Mouse (Mus musculus) macrophage (primary cell): ENCODE data around the gene Smyd4. TPM values are rescaled to one million over a fixed set of nuclear protein-coding genes. Genes with fewer than 3 reads are reported as not detected.
"Not testable (repeated sequence)": the region's sequence is repeated elsewhere in the genome, so short reads cannot be mapped to it uniquely, and the experiment has no call there.

Source experiments
- H3K27ac ChIP-seq: fragments of 350-480 bp; formaldehyde crosslinking; 2 replicates; pipeline ENCODE4 v1.9.0; 2021
- H3K36me3 ChIP-seq: fragments of 350-480 bp; formaldehyde crosslinking; 2 replicates; pipeline ENCODE4 v1.9.0; 2021; ENCODE audit errors: inconsistent target
- H3K4me3 ChIP-seq: fragments of 350-480 bp; formaldehyde crosslinking; 2 replicates; pipeline ENCODE4 v1.9.0; 2021; ENCODE audit errors: inconsistent target
- H3K79me2 ChIP-seq: fragments of 350-480 bp; formaldehyde crosslinking; 2 replicates; pipeline ENCODE4 v1.9.0; 2021; ENCODE audit errors: inconsistent target
- WGBS: methylation state at CpG from one replicate; pipeline ENCODE4 v1.1.7; 2026; ENCODE audit warnings: inconsistent platforms; ENCODE audit not compliant: missing documents; 5-methylcytosine and 5-hydroxymethylcytosine counted together
- polyA plus RNA-seq: library from polyadenylated mRNA; stranded (reverse); fragments of 250-400 nt; gene quantifications from 3 replicates; pipeline ENCODE4 v1.2.4, GENCODE M21; 2018; ENCODE audit warnings: inconsistent platforms

Smyd4 gene
- polyA plus RNA-seq, 1 experiment from 2014 or later, result 5.0 TPM

- not testable (repeated sequence) for H3K4me3 ChIP-seq, H3K36me3 ChIP-seq, H3K79me2 ChIP-seq, H3K27ac ChIP-seq
- WGBS, result 100% methylated on average over 2 of the region's 2 CpGs
Observed at GRCm38 (mm10) chr11:75378786-75379185, 30.6 kb downstream of the Smyd4 start.

DNA sequence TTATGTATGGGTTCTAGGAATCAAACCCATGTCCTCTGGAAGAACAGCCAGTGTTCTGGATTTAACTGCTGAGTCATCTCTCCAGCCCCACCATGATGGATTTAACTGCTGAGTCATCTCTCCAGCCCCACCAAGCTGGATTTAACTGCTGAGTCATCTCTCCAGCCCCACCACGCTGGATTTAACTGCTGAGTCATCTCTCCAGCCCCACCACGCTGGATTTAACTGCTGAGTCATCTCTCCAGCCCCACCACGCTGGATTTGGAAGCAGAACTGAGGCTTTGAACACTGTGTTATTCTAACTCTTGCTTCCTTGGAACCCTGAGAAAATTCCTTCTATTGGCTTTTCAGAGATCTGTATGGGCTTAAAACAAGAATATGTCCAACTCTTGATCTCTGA, 35.3 kb downstream of the Smyd4 start:
- H3K27ac ChIP-seq, H3K36me3 ChIP-seq, H3K79me2 ChIP-seq, H3K4me3 ChIP-seq: not testable (repeated sequence)
- 13% methylated on average over 3 of the region's 3 CpGs for WGBS

DNA sequence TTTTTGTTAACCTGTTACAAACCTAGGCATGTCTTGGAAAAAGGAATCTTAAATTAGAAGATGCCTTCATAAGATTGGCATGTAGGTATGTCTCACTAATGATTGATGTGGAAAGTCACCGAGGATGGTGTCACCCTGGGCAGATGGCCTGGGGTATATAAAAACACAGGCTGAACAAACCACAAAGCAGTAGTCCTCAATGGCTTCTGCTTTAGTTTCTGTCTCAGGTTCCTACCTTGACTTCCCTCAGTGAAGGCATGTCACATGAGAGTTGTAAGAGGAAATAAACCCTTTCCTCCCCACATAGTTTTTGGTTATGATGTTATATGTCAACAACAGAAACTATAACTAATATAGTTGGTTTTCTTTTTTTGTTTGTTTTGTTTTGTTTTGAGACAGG, 47.4 kb downstream of the Smyd4 start:
- no peaks in the 10 kb centered on the region for H3K79me2 ChIP-seq
- 13% methylated on average over 1 of the region's 1 CpGs for WGBS
- H3K4me3 ChIP-seq, result no peak overlapping the region
- no peak overlapping the region for H3K27ac ChIP-seq
- no peaks in the 10 kb centered on the region for H3K36me3 ChIP-seq

DNA sequence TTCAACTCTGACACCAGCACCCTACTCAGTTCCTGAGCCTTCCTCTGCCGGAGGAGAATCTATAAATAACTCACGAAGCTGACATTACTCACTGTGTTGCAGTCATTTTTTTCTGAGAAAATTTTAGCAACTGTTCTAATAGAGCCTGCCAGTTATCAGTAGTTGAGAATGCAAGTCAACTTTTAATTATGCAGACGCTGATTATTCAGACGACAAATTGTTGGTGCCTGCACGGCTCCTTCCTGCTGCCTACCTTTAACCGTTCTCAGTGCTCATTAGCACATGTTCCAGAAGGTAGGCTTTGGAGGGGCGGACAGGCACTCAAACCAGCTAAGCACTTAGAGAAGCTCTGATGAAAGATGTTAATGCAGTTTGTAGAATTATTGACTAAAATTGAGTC, 49.2 kb downstream of the Smyd4 start:
- H3K79me2 ChIP-seq, result no peaks in the 10 kb centered on the region
- WGBS, result 67% methylated on average over 7 of the region's 7 CpGs
- H3K27ac ChIP-seq, result no peak overlapping the region
- H3K4me3 ChIP-seq, result no peak overlapping the region
- no peaks in the 10 kb centered on the region for H3K36me3 ChIP-seq

DNA sequence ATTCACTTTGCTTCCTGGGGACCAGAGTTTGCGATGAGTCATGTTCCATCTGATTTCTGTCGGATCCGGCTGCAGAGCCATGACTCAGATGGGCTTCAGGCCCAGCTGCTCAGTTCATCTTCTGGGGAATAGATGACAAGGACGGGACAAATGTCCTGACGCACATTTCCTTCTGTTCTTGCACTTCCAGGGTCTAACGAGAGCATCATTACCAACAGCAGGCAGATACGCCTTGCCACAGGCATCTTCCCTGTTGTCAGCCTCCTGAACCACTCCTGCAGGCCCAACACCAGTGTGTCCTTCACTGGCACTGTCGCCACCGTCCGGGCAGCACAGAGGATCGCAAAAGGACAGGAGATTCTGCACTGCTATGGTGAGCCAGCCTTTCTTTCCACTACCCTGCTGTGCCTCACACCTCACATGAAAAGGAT, 51.2 kb downstream of the Smyd4 start:
- Histone ChIP-seq H3K79me2 (no peaks in the 10 kb centered on the region), H3K4me3 (no peak overlapping the region), H3K27ac (no peak overlapping the region), H3K36me3 (no peaks in the 10 kb centered on the region)
- 83% methylated on average over 11 of the region's 11 CpGs for WGBS

GRCm38 (mm10) chr11:75400099-75400498, 51.9 kb downstream of the Smyd4 start:
- Histone ChIP-seq H3K36me3 (no peaks in the 10 kb centered on the region), H3K4me3 (no peak overlapping the region), H3K79me2 (no peaks in the 10 kb centered on the region), H3K27ac (no peak overlapping the region)
- 91% methylated on average over 9 of the region's 9 CpGs for WGBS

- no peaks in the 10 kb centered on the region for H3K79me2 ChIP-seq
- H3K27ac ChIP-seq, result no peak overlapping the region
- 78% methylated on average over 5 of the region's 5 CpGs for WGBS
- H3K36me3 ChIP-seq, result no peaks in the 10 kb centered on the region
- no peak overlapping the region for H3K4me3 ChIP-seq
Observed at GRCm38 (mm10) chr11:75402271-75402690, 54.0 kb downstream of the Smyd4 start.

GRCm38 (mm10) chr11:75403301-75404052, 55.2 kb downstream of the Smyd4 start:
- Histone ChIP-seq H3K4me3 (no peak overlapping the region), H3K79me2 (no peaks in the 10 kb centered on the region), H3K27ac (no peak overlapping the region), H3K36me3 (no peaks in the 10 kb centered on the region)
- 91% methylated on average over 6 of the region's 6 CpGs for WGBS

DNA sequence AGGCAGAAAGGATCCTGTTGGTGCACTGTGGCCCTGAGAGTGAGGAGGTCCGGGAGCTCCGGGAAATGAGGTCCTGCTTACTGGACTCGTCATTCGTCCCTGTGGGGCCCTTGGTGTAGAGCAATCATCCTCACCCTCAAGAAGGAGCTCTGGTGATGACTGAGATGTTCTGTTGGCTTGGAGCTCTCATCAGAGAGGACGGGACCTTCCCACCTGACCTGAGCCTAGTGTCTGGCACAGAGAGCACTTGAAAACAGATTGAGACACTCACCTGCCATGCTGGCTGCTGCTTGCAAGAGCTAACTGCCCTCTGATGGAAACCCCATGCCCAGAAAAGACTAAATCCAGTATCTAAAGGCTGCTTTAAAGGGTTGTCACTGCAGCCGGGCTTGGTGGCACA, 56.6 kb downstream of the Smyd4 start:
- no peaks in the 10 kb centered on the region for H3K36me3 ChIP-seq
- 94% methylated on average over 6 of the region's 6 CpGs for WGBS
- H3K27ac ChIP-seq, result no peak overlapping the region
- H3K4me3 ChIP-seq, result no peak overlapping the region
- no peaks in the 10 kb centered on the region for H3K79me2 ChIP-seq

- H3K79me2 ChIP-seq, result no peaks in the 10 kb centered on the region
- no peaks in the 10 kb centered on the region for H3K36me3 ChIP-seq
- no peak overlapping the region for H3K27ac ChIP-seq
- 87% methylated on average over 2 of the region's 4 CpGs for WGBS
- no peak overlapping the region for H3K4me3 ChIP-seq
Observed at GRCm38 (mm10) chr11:75406104-75406503, 57.9 kb downstream of the Smyd4 start.

DNA sequence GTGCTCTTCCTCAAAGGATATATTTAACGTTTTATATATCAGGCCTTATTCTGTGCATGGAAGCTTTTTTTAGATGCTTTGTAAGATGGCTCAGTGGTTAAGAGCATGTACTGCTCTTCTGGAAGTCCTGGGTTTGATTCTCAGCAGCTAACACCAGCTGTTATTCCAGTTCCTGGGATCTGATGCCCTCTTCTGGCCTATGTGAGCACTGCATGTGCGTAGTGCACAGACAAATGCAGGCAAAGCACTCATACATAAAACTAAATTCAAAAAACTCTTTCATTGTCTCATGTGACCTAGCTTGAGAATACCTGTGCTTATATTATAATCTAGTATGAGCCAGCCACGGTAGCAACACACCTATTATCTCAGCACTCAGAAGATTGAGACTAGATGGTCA, 58.6 kb downstream of the Smyd4 start:
- H3K4me3 ChIP-seq, result no peak overlapping the region
- H3K79me2 ChIP-seq, result no peaks in the 10 kb centered on the region
- H3K36me3 ChIP-seq, result no peaks in the 10 kb centered on the region
- no peak overlapping the region for H3K27ac ChIP-seq
- WGBS, result 88% methylated on average over 3 of the region's 3 CpGs

GRCm38 (mm10) chr11:75409679-75410575, 61.7 kb downstream of the Smyd4 start:
- Histone ChIP-seq H3K27ac (no peak overlapping the region), H3K4me3 (no peak overlapping the region), H3K36me3 (no peaks in the 10 kb centered on the region), H3K79me2 (no peaks in the 10 kb centered on the region)
- WGBS, result 49% methylated on average over 15 of the region's 17 CpGs

DNA sequence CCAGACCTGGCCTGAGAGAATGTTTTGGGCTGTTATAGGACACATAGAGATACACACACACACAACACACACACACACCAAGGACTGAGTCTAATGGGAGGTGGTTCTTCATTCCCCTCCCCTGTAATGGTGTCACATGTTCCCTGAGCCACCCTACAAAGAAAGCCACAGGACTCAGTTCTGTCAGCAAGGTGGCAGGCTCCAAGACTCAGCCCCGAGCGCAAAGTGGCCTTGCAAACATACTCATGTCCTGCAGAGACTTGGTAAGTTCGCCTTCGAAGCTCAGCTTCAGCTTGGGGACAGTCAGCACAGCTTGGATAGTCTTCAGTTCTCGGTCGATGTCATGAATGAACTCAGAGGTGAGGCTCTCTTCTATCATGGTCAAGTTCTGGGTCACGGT, 62.4 kb downstream of the Smyd4 start:
- H3K4me3 ChIP-seq, result no peak overlapping the region
- H3K79me2 ChIP-seq, result no peaks in the 10 kb centered on the region
- no peaks in the 10 kb centered on the region for H3K36me3 ChIP-seq
- no peak overlapping the region for H3K27ac ChIP-seq
- 94% methylated on average over 7 of the region's 7 CpGs for WGBS

DNA sequence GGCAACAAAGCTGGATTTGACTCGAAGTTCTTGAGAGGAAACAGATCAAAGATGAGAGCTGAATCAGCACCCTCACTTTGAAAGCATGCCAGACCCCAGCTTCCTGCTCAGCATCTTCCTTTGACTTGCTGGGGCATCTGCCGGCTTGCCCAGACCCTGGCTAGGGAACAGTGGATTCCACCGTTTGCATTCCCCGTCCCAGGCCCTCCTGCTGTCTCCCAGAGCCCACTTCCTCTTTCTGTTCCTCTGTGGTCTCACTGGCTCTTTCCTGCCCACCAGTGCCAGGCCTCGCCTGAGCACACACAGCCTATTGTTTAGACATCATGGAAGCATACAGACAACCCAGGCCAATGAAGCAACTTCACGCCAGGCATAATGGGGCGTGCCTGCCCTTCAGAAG, 66.9 kb downstream of the Smyd4 start:
- Histone ChIP-seq H3K36me3 (no peaks in the 10 kb centered on the region), H3K79me2 (no peaks in the 10 kb centered on the region), H3K27ac (0 out of 2 replicates have a peak overlapping the region, but pooled peaks have one; percentile 21), H3K4me3 (no peak overlapping the region)
- WGBS, result 8% methylated on average over 7 of the region's 7 CpGs

GRCm38 (mm10) chr11:75415994-75416393, 67.8 kb downstream of the Smyd4 start:
- WGBS, result 53% methylated on average over 13 of the region's 13 CpGs
- H3K36me3 ChIP-seq, result no peaks in the 10 kb centered on the region
- H3K79me2 ChIP-seq, result no peaks in the 10 kb centered on the region
- H3K27ac ChIP-seq, result no peak overlapping the region
- no peak overlapping the region for H3K4me3 ChIP-seq
